Mouse (Mus musculus) adrenal gland, adult (tissue): Measurements from ENCODE around the gene Tctex1d1.
A peak's percentile ranks its signal among the peaks of the same experiment; 100 is the strongest.

Source experiments
- DNase-seq, 2 experiments: peaks; one replicate each; pipeline ENCODE4 v3.0.0; 2022 to 2023; ENCODE audit warnings: low spot score in 1 of 2; ENCODE audit not compliant: inconsistent age in 2 of 2

Gene Tctex1d1

GRCm38 (mm10) chr4:102978440-102978839 lies at the start of gene Tctex1d1:
Gene Tctex1d1 (plus strand): TSS chr4:102978606.
- peak in 1 of 2 experiments; percentile 31 for DNase-seq

- DNase-seq, result no peak
Observed at GRCm38 (mm10) chr4:102929491-102929890, 48.9 kb upstream of the Tctex1d1 start.

GRCm38 (mm10) chr4:102930679-102931078 lies 47.7 kb upstream of the Tctex1d1 start:
- DNase-seq, result no peak

DNA sequence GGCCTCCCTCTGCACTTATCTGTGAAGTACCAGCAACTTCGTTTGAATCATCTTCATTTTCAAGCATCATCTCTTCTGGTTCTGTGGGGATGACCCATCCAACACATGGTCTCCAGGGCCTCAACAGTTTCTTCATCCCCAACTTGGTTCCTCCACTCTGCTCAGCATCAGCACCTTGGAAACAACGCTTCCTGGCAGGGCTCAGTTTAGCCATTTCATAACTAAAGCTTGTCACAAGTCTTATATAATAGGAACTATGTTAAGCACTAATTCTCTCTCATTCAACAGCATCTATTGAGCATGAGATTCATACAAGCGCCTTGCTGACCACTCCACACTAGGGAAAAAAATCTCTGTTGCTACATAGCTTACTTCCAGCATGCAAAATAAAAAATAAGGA lies 38.1 kb upstream of the Tctex1d1 start:
- no peak for DNase-seq

DNA sequence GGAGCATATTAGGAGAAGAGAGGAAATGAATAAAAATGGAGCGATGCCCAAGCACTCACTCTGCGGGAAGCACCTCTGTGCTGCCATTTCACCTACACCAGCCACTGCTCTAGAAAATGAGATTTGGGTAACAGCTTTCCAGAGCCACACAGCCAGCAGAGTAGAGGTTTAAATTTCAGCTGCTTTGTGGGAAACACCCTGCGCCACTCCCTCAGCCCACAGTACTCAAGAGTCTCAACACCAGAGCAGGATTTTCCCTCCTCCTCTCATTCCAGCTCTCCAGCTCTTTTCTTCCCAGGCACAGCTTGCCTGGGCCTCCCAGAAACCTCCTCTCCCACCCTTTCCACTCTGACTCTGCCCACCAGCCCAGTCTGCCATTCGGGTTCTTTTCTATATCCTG lies 37.7 kb upstream of the Tctex1d1 start:
- no peak for DNase-seq

- DNase-seq, result no peak
Observed at GRCm38 (mm10) chr4:102944325-102944724, 34.1 kb upstream of the Tctex1d1 start.

- no peak for DNase-seq
Observed at GRCm38 (mm10) chr4:102952476-102952875, 25.9 kb upstream of the Tctex1d1 start.

DNA sequence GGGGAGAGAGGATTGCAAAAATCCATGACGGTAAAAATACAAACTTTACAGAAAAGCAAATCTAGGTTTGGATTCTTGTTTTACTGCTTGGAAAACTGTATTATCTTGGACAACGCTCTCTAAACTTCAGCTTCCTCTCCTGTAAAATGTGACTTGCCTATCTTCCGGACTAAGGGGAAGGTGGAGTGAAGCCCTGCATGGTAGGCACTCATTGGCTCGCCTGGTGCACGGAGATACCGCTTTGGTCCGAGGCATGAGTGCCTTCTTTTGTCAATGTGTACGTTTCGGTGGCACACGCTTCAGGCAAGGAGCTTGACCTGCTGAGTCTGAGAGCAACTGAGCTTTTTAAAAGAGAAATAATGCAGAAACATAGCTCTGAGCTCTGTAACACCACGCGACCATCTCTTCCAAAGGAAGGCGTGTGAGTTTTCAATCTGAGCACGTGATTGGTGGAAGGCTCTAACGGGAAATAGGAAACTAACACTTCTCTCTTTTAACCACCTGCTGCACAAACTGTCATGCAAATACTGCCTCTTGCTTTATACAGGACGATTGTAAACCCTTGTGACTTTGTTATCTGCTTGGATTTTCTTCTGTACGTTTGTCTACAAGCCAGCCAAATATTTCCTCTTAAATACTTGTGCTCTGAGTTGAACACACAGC lies 23.0 kb upstream of the Tctex1d1 start:
- no peak for DNase-seq

DNA sequence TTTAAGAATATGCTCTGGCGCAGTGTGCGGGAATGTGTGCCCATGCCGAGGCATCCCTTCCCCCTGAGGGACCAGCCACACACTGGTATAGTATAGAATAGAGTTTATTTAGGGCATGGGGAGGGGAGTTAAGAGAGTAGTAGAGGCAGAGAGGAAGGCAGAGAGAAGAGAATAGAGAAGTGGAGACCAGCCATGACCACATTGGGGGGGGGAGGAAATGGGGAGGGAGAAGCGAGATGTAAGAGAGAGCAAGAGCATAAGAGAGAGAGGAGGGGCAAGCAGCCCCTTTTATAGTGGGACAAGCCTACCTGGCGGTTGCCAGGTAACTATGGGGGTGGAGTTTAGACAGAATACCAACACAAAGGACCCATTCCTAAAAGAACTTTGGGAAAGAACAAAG lies 19.0 kb upstream of the Tctex1d1 start:
- no peak for DNase-seq

GRCm38 (mm10) chr4:102964174-102964573 lies 14.2 kb upstream of the Tctex1d1 start:
- DNase-seq, result no peak

- DNase-seq, result no peak
Observed at GRCm38 (mm10) chr4:102967811-102968210, 10.6 kb upstream of the Tctex1d1 start.

- DNase-seq, result no peak
Observed at GRCm38 (mm10) chr4:102969599-102969998, 8.8 kb upstream of the Tctex1d1 start.

DNA sequence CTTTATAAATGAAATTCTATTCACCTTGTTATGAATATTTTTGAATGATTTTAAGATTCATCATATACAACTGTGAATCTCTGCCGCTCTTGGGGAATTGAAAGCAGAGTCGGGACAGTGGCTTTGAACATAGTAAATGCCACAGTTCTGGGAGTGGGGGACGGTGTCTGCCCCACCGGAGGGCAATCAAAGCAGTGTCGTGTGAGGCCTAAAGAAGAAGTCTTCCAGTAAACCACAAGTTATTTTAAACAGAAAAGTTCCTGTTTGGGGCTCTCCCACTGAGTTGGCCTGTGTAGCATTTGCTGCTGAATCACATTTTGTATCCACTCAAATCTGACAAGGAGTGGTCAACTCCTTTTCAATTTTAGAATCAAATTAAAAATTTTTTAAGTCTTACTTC lies 7.2 kb upstream of the Tctex1d1 start:
- DNase-seq, result no peak

DNA sequence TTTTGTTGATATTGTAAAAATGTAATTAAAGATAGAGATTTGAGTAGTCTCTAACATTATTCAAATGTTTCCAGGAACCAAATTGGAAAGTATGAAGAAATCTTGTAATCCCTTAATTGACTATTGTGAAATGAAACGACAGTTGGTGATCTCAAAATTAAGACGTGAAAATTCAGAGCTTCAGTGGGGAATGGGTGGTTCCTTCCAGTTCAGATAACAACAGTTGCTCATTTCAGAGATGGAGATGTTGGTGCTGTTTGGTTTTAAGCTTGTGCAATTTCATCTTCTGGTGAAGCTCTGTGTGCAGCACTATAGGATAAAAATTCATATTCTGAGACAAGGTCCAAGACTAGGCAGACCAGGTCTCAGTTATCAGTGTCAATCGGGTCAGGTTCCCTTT lies 6.3 kb upstream of the Tctex1d1 start:
- no peak for DNase-seq

GRCm38 (mm10) chr4:102974172-102974571 lies 4.2 kb upstream of the Tctex1d1 start:
- no peak for DNase-seq

GRCm38 (mm10) chr4:102976290-102977275 lies 1.8 kb upstream of the Tctex1d1 start:
- DNase-seq, result no peak

- no peak for DNase-seq
Observed at GRCm38 (mm10) chr4:102977778-102978321, 556 bp upstream of the Tctex1d1 start.

DNA sequence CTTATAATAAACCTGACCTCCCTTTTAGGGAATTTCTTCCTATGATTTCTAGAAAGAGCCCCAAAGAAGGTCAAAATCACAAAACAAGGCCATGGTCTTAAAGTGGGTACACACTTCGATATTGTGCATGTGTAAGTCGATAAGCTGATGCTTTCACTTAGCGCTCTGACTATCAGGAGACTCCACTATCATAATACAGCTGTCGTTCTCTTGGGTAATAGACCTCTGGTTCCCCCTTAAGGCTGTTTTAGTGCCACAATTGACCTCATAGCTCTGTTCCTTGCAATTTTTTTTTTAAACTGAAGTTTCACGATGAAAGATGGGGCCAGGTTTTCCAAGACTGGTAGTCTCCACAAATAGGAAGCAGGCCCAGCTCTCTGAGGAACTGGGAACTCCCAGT lies 979 bp downstream of the Tctex1d1 start:
- DNase-seq, result no peak

- no peak for DNase-seq
Observed at GRCm38 (mm10) chr4:102981709-102982108, 3.3 kb downstream of the Tctex1d1 start.

DNA sequence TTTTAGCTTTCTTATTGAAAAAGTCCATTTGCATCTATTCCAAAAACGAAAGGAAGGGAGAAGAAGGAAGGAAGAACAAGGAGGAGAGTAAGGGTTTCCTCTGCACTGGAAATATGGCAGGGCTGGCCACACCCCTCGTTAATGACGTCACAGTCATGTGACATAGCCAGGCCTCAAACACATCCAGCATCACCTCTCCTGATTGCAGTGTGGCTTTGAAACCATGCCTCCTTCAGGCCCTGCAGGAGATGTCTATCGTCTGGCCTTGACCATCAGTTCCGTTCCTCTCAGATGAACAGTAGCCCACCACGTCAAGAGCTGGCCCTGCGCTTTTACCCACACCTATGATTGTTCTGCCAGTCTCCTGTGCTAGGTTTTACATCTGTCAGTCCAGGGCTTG lies 7.8 kb downstream of the Tctex1d1 start:
- DNase-seq, result no peak

GRCm38 (mm10) chr4:102986917-102987316 lies 8.5 kb downstream of the Tctex1d1 start:
- peak; percentile 24 to 77 for DNase-seq

DNA sequence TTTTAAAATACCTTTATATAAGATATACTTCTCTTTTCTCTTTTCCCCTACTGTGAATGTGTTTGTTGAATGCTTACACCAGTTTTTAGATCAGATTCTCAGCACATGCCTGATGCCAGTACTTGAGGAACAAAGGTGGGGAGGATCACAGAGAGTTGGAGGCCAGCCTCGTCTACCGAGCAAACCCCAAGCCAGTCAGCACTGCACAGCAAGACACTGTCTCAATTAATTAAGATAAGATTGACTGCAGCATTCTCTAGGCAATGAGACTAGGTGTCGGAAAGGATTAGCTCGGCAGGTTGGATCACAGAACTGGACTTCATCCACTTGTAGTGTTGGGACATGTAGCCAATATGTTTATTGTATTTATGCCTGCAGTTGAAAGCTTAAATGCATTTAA lies 8.9 kb downstream of the Tctex1d1 start:
- DNase-seq, result no peak
